Mouse (Mus musculus) brain, embryonic 14.5 days (tissue): ENCODE measurements around the gene Ubald2. TPM values are rescaled to one million over a fixed set of nuclear protein-coding genes. Genes with fewer than 3 reads are reported as not detected.

Source experiments
- DNase-seq: peaks from one replicate; pipeline ENCODE4 v3.0.0-alpha.2; 2011; ENCODE audit warnings: low read depth
- CTCF ChIP-seq: fragments of 200-500 bp; IDR thresholded peaks from 2 replicates; pipeline ENCODE4 v1.5.1; 2012; ENCODE audit warnings: inconsistent platforms, mild to moderate bottlenecking, moderate library complexity, borderline replicate concordance; ENCODE audit not compliant: insufficient read depth, insufficient read length; ENCODE audit errors: extremely low read depth
- POLR2A ChIP-seq: fragments of 200-500 bp; IDR thresholded peaks from 2 replicates; pipeline ENCODE4 v1.6.1; 2012; ENCODE audit warnings: mild to moderate bottlenecking, inconsistent platforms, borderline replicate concordance; ENCODE audit not compliant: poor library complexity, insufficient read depth, insufficient read length, severe bottlenecking; ENCODE audit errors: extremely low read depth
- polyA plus RNA-seq: library from polyadenylated mRNA; depleted of rRNA; stranded (reverse); fragments of >200 nt; gene quantifications from 2 replicates; pipeline ENCODE4 v1.2.3, GENCODE M21; 2012; rRNA removed

Gene Ubald2
- polyA plus RNA-seq, 1 experiment: 203 TPM

- TF ChIP-seq POLR2A: no peak
- no peak for TF ChIP-seq CTCF
- DNase-seq: no peak
Measured at GRCm38 (mm10) chr11:116481776-116482175, 47.9 kb downstream of the Ubald2 start.

GRCm38 (mm10) chr11:116484261-116484660, 50.4 kb downstream of the Ubald2 start:
- DNase-seq: no peak
- TF ChIP-seq POLR2A (no peak), CTCF (no peak)

- TF ChIP-seq CTCF (no peak), POLR2A (no peak)
Measured at GRCm38 (mm10) chr11:116488207-116488606, 54.3 kb downstream of the Ubald2 start.

More at GRCm38 (mm10) chr11:116488207-116488606, 54.3 kb downstream of the Ubald2 start:
- no peak for DNase-seq

Other genes starting within 250 kb of the Ubald2 start
- gene Ten1, start 235.2 kb upstream of the Ubald2 start, polyA plus RNA-seq: 55.6 and 64.5 TPM in 2 replicates
- gene Acox1, start 235.0 kb upstream of the Ubald2 start, polyA plus RNA-seq: 72.1 and 78.9 TPM in 2 replicates
- 0.67 and 0.96 TPM in 2 replicates for gene Evpl, start 196.0 kb upstream of the Ubald2 start, polyA plus RNA-seq
- gene Srp68, start 159.9 kb upstream of the Ubald2 start, polyA plus RNA-seq: 68.6 and 69.3 TPM in 2 replicates
- 0.21 and 0.37 TPM in 2 replicates for gene Galr2, start 153.2 kb upstream of the Ubald2 start, polyA plus RNA-seq
- 96.1 and 112 TPM in 2 replicates for gene Exoc7, start 126.9 kb upstream of the Ubald2 start, polyA plus RNA-seq
- 22.2 and 29.7 TPM in 2 replicates for gene Foxj1, start 98.7 kb upstream of the Ubald2 start, polyA plus RNA-seq
- gene Rnf157, start 21.1 kb upstream of the Ubald2 start, polyA plus RNA-seq: 59.5 and 97.3 TPM in 2 replicates
- 0.14 and 0.15 TPM in 2 replicates for gene Qrich2, start 32.1 kb downstream of the Ubald2 start, polyA plus RNA-seq
- gene Prpsap1, start 60.1 kb downstream of the Ubald2 start, polyA plus RNA-seq: 120 and 132 TPM in 2 replicates
- 2.4 and 3.6 TPM in 2 replicates for gene Sphk1, start 96.8 kb downstream of the Ubald2 start, polyA plus RNA-seq
- 54.3 and 68.5 TPM in 2 replicates for gene Ube2o, start 147.4 kb downstream of the Ubald2 start, polyA plus RNA-seq
- 1.2 and 2.7 TPM in 2 replicates for gene Aanat, start 152.3 kb downstream of the Ubald2 start, polyA plus RNA-seq
- 2.3 and 2.5 TPM in 2 replicates for gene Rhbdf2, start 192.9 kb downstream of the Ubald2 start, polyA plus RNA-seq
- gene Prcd, start 219.4 kb downstream of the Ubald2 start, polyA plus RNA-seq: 1.0 and 1.4 TPM in 2 replicates
- gene Cygb, start 220.2 kb downstream of the Ubald2 start, polyA plus RNA-seq: 18.3 TPM in 2 replicates